Mouse (Mus musculus): Measurements from ENCODE around the gene Cyyr1. TPM values are rescaled to one million over a fixed set of nuclear protein-coding genes. Genes with fewer than 3 reads are reported as not detected.

The Cyyr1 gene
- polyA plus RNA-seq, 1 experiment from 2014 or later = 3.3 TPM

GRCm38 (mm10) chr16:85445801-85446200 is 107.4 kb downstream of the Cyyr1 start:
- 87% methylated on average over 3 of the region's 3 CpGs for WGBS

GRCm38 (mm10) chr16:85435427-85435826 is 117.8 kb downstream of the Cyyr1 start:
- Histone ChIP-seq H3K4me1 (ENCODE audit: control insufficient read depth, insufficient read depth, low read length) (no peaks in the 10 kb centered on the region), H3K27me3 (ENCODE audit: control insufficient read depth, insufficient read depth, low read length) (no peaks in the 10 kb centered on the region), H3K4me3 (replicated peaks; ENCODE audit: low read depth, low read length) (no peak overlapping the region), H3K9me3 (ENCODE audit: control insufficient read depth, low read length) (no peaks in the 10 kb centered on the region), H3K4me2 (ENCODE audit: low read length) (no peak overlapping the region), H3K9ac (replicated peaks; ENCODE audit: low read length) (no peak overlapping the region), H3K36me3 (ENCODE audit: control insufficient read depth, insufficient read depth, low read length) (no peaks in the 10 kb centered on the region), H3K27ac (replicated peaks; ENCODE audit: low read depth, low read length) (no peak overlapping the region)
- ATAC-seq (ENCODE audit: low FRiP score, low TSS enrichment) (no peak), DNase-seq (no peak)
- 69% methylated on average over 2 of the region's 2 CpGs for WGBS

More at GRCm38 (mm10) chr16:85445801-85446200, 107.4 kb downstream of the Cyyr1 start:
- H3K27ac ChIP-seq (replicated peaks; ENCODE audit: low read depth, low read length) = no peak overlapping the region
- H3K4me1 ChIP-seq (ENCODE audit: control insufficient read depth, insufficient read depth, low read length) = no peaks in the 10 kb centered on the region
- H3K36me3 ChIP-seq (ENCODE audit: control insufficient read depth, insufficient read depth, low read length) = no peaks in the 10 kb centered on the region
- no peak overlapping the region for H3K9ac ChIP-seq (replicated peaks; ENCODE audit: low read length)
- no peaks in the 10 kb centered on the region for H3K27me3 ChIP-seq (ENCODE audit: control insufficient read depth, insufficient read depth, low read length)
- H3K4me3 ChIP-seq (replicated peaks; ENCODE audit: low read depth, low read length) = no peak overlapping the region
- H3K4me2 ChIP-seq (ENCODE audit: low read length) = no peak overlapping the region
- no peaks in the 10 kb centered on the region for H3K9me3 ChIP-seq (ENCODE audit: control insufficient read depth, low read length)
- no peak for DNase-seq
- no peak for ATAC-seq (ENCODE audit: low FRiP score, low TSS enrichment)

GRCm38 (mm10) chr16:85429173-85429572 is 124.0 kb downstream of the Cyyr1 start:
- DNase-seq (peak; percentile 62), ATAC-seq (ENCODE audit: low FRiP score, low TSS enrichment) (no peak)
- Histone ChIP-seq H3K36me3 (ENCODE audit: control insufficient read depth, insufficient read depth, low read length) (no peaks in the 10 kb centered on the region), H3K9me3 (ENCODE audit: control insufficient read depth, low read length) (no peaks in the 10 kb centered on the region), H3K4me2 (ENCODE audit: low read length) (no peak overlapping the region), H3K4me3 (replicated peaks; ENCODE audit: low read depth, low read length) (no peak overlapping the region), H3K4me1 (ENCODE audit: control insufficient read depth, insufficient read depth, low read length) (no peaks in the 10 kb centered on the region), H3K9ac (replicated peaks; ENCODE audit: low read length) (no peak overlapping the region), H3K27ac (replicated peaks; ENCODE audit: low read depth, low read length) (0 out of 2 replicates have a peak overlapping the region, but pooled peaks have one; percentile 45), H3K27me3 (ENCODE audit: control insufficient read depth, insufficient read depth, low read length) (no peaks in the 10 kb centered on the region)
- WGBS = 15% methylated on average over 3 of the region's 3 CpGs

- no peak overlapping the region for H3K4me3 ChIP-seq (replicated peaks; ENCODE audit: low read depth, low read length)
- no peaks in the 10 kb centered on the region for H3K4me1 ChIP-seq (ENCODE audit: control insufficient read depth, insufficient read depth, low read length)
- DNase-seq (no peak), ATAC-seq (ENCODE audit: low FRiP score, low TSS enrichment) (no peak)
- H3K9me3 ChIP-seq (ENCODE audit: control insufficient read depth, low read length) = no peaks in the 10 kb centered on the region
- no peaks in the 10 kb centered on the region for H3K36me3 ChIP-seq (ENCODE audit: control insufficient read depth, insufficient read depth, low read length)
- no peaks in the 10 kb centered on the region for H3K27me3 ChIP-seq (ENCODE audit: control insufficient read depth, insufficient read depth, low read length)
- H3K27ac ChIP-seq (replicated peaks; ENCODE audit: low read depth, low read length) = no peak overlapping the region
- no peak overlapping the region for H3K4me2 ChIP-seq (ENCODE audit: low read length)
- WGBS = 81% methylated on average over 2 of the region's 2 CpGs
- no peak overlapping the region for H3K9ac ChIP-seq (replicated peaks; ENCODE audit: low read length)
These were observed 130.3 kb downstream of the Cyyr1 start for GRCm38 (mm10) chr16:85422889-85423288.

- no peaks in the 10 kb centered on the region for H3K36me3 ChIP-seq (ENCODE audit: control insufficient read depth, insufficient read depth, low read length)
- H3K9me3 ChIP-seq (ENCODE audit: control insufficient read depth, low read length) = no peaks in the 10 kb centered on the region
- WGBS = 85% methylated on average over 3 of the region's 3 CpGs
- H3K4me1 ChIP-seq (ENCODE audit: control insufficient read depth, insufficient read depth, low read length) = no peaks in the 10 kb centered on the region
- no peak overlapping the region for H3K9ac ChIP-seq (replicated peaks; ENCODE audit: low read length)
- no peak overlapping the region for H3K27ac ChIP-seq (replicated peaks; ENCODE audit: low read depth, low read length)
- ATAC-seq (ENCODE audit: low FRiP score, low TSS enrichment) = peak; percentile 24; the same call in 1 of the 2 replicates
- H3K4me2 ChIP-seq (ENCODE audit: low read length) = no peak overlapping the region
- DNase-seq = no peak
- H3K27me3 ChIP-seq (ENCODE audit: control insufficient read depth, insufficient read depth, low read length) = no peaks in the 10 kb centered on the region
- no peak overlapping the region for H3K4me3 ChIP-seq (replicated peaks; ENCODE audit: low read depth, low read length)
These were observed 137.8 kb downstream of the Cyyr1 start for GRCm38 (mm10) chr16:85415415-85415814.

- Histone ChIP-seq H3K27ac (replicated peaks; ENCODE audit: low read depth, low read length) (0 out of 2 replicates have a peak overlapping the region, but pooled peaks have one; percentile 32), H3K36me3 (ENCODE audit: control insufficient read depth, insufficient read depth, low read length) (no peaks in the 10 kb centered on the region), H3K4me1 (ENCODE audit: control insufficient read depth, insufficient read depth, low read length) (0 out of 2 replicates have a peak, but pooled peaks cover 3% of the 10 kb centered on the region), H3K27me3 (ENCODE audit: control insufficient read depth, insufficient read depth, low read length) (no peaks in the 10 kb centered on the region), H3K9ac (replicated peaks; ENCODE audit: low read length) (no peak overlapping the region), H3K9me3 (ENCODE audit: control insufficient read depth, low read length) (no peaks in the 10 kb centered on the region), H3K4me2 (ENCODE audit: low read length) (no peak overlapping the region), H3K4me3 (replicated peaks; ENCODE audit: low read depth, low read length) (no peak overlapping the region)
- DNase-seq = peak; percentile 21
- ATAC-seq (ENCODE audit: low FRiP score, low TSS enrichment) = no peak
- WGBS = 18% methylated on average over 4 of the region's 4 CpGs
These were observed 159.7 kb downstream of the Cyyr1 start for GRCm38 (mm10) chr16:85393430-85393948.

- no peak for ATAC-seq (ENCODE audit: low FRiP score, low TSS enrichment)
- DNase-seq = peak; percentile 12
- H3K4me3 ChIP-seq (replicated peaks; ENCODE audit: low read depth, low read length) = no peak overlapping the region
These were observed 166.4 kb downstream of the Cyyr1 start for GRCm38 (mm10) chr16:85386801-85387200.

More at GRCm38 (mm10) chr16:85386801-85387200, 166.4 kb downstream of the Cyyr1 start:
- Histone ChIP-seq H3K9me3 (ENCODE audit: control insufficient read depth, low read length) (no peaks in the 10 kb centered on the region), H3K4me2 (ENCODE audit: low read length) (no peak overlapping the region), H3K27me3 (ENCODE audit: control insufficient read depth, insufficient read depth, low read length) (no peaks in the 10 kb centered on the region), H3K9ac (replicated peaks; ENCODE audit: low read length) (no peak overlapping the region), H3K4me1 (ENCODE audit: control insufficient read depth, insufficient read depth, low read length) (no peaks in the 10 kb centered on the region), H3K27ac (replicated peaks; ENCODE audit: low read depth, low read length) (no peak overlapping the region), H3K36me3 (ENCODE audit: control insufficient read depth, insufficient read depth, low read length) (no peaks in the 10 kb centered on the region)
- WGBS = 53% methylated on average over 5 of the region's 5 CpGs

Other genes starting within 250 kb of the Cyyr1 start
- gene Adamts1, start 249.7 kb upstream of the Cyyr1 start, polyA plus RNA-seq (2014; fragmentation: Nextera tagmentation; extraction: Ambion mirVana) = 2.1 and 4.2 TPM in 2 replicates

Data from midbrain, embryonic 14.5 days (tissue).